Mouse (Mus musculus) cortical plate, adult 2 months (tissue): Measurements from ENCODE around the gene Rxfp4.

ENCODE experiments used
- CTCF ChIP-seq: fragments of 200-500 bp; IDR thresholded peaks from 2 replicates; pipeline ENCODE4 v1.5.1; 2011; ENCODE audit warnings: mild to moderate bottlenecking, control low read depth, low read length; ENCODE audit not compliant: insufficient read depth; ENCODE audit errors: extremely low read depth
- POLR2A ChIP-seq: fragments of 200-500 bp; IDR thresholded peaks from 2 replicates; pipeline ENCODE4 v1.6.1; 2011; ENCODE audit warnings: mild to moderate bottlenecking, low read length, control low read depth; ENCODE audit not compliant: insufficient read depth; ENCODE audit errors: extremely low read depth

GRCm38 (mm10) chr3:88635506-88636275, 17.3 kb downstream of the Rxfp4 start:
- TF ChIP-seq CTCF (no peak), POLR2A (no peak)
